Mouse (Mus musculus): ENCODE data around the gene Gsap.

DNA sequence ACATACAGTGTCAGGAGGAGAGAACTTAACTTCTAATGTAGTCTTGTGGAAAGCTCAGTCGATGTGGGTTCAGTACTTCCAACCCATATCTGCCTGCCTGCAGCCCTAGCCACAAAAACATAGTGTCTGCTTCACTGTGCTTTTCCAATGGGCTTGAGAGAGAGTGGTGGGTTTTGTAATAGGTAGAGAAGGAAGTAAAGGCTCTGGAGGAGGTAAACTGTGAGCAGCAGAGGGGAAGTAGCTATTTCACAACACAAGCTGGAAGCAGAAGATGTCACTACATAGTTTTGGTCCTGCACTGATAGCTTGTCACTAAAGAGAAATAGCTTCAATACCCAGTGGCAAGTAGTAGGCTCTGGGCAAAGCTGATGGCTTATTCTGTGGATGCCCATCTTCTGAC is 146.1 kb downstream of the Gsap start:
- TF ChIP-seq POLR2A (IDR thresholded peaks at IDR 0.05; ENCODE audit: insufficient read depth, low read depth, low read length): no peak
- no peak for TF ChIP-seq CTCF (IDR thresholded peaks at IDR 0.05)
- TF ChIP-seq EP300 (IDR thresholded peaks at IDR 0.05; ENCODE audit: insufficient read depth, low read depth, low read length): no peak

All from heart, adult 2 months (tissue).